Mouse (Mus musculus) C2C12 (cell line): ENCODE results near the gene Gm21994. TPM values are rescaled to one million over a fixed set of nuclear protein-coding genes. Genes with fewer than 3 reads are reported as not detected.

ENCODE experiments used
- polyA plus RNA-seq: library from polyadenylated mRNA; unstranded; fragments of >200 nt; fragmentation: generic; extraction: Trizol; gene quantifications from one replicate; pipeline ENCODE4 v1.2.1, GENCODE M21; 2012; ENCODE audit warnings: missing spikeins

Gm21994 gene
- polyA plus RNA-seq, 1 experiment = 0.83 TPM

Other genes with a start within 250 kb of the Gm21994 start
- gene Zfp120, start 118.9 kb downstream of the Gm21994 start, polyA plus RNA-seq = 1.4 TPM
- gene Gm10770, start 75.9 kb downstream of the Gm21994 start, polyA plus RNA-seq = not detected
- 1.3 TPM for gene Gm14139, start 73.8 kb downstream of the Gm21994 start, polyA plus RNA-seq
- gene Zfp937, start 37.5 kb downstream of the Gm21994 start, polyA plus RNA-seq = 0.74 TPM
- 0.18 TPM for gene Gm14124, start 1.9 kb upstream of the Gm21994 start, polyA plus RNA-seq
- gene Gm10130, start 68.1 kb upstream of the Gm21994 start, polyA plus RNA-seq = not detected
- 0.75 TPM for gene 3300002I08Rik, start 107.2 kb upstream of the Gm21994 start, polyA plus RNA-seq
- 0.47 TPM for gene Zfp442, start 195.9 kb upstream of the Gm21994 start, polyA plus RNA-seq
- 0.18 TPM for gene Zfp345, start 229.5 kb upstream of the Gm21994 start, polyA plus RNA-seq